Mouse (Mus musculus) embryonic facial prominence, embryonic 14.5 days (tissue): Measurements from ENCODE around the gene Morf4l2. TPM values are rescaled to one million over a fixed set of nuclear protein-coding genes. Genes with fewer than 3 reads are reported as not detected.

ENCODE experiments used
- polyA plus RNA-seq: library from polyadenylated mRNA; unstranded; fragments of >200 nt; fragmentation: Nextera tagmentation; extraction: Ambion mirVana; gene quantifications from 2 replicates; pipeline ENCODE4 v1.2.1, GENCODE M21; 2014

Gene Morf4l2
- polyA plus RNA-seq, 1 experiment from 2014 or later, result 655 TPM

Other genes with a start within 250 kb of the Morf4l2 start
- gene Kir3dl1, start 225.7 kb downstream of the Morf4l2 start, polyA plus RNA-seq, result not detected in 2 replicates
- gene Kir3dl2, start 199.6 kb downstream of the Morf4l2 start, polyA plus RNA-seq, result not detected in 2 replicates
- 26.3 and 26.6 TPM in 2 replicates for gene Tceal3, start 152.8 kb downstream of the Morf4l2 start, polyA plus RNA-seq
- 16.4 and 17.4 TPM in 2 replicates for gene Tceal1, start 35.7 kb downstream of the Morf4l2 start, polyA plus RNA-seq
- 0.17 and 0.18 TPM in 2 replicates for gene Glra4, start 36.5 kb upstream of the Morf4l2 start, polyA plus RNA-seq
- 12.8 and 13.5 TPM in 2 replicates for gene Plp1, start 79.0 kb upstream of the Morf4l2 start, polyA plus RNA-seq
- gene Rab9b, start 125.1 kb upstream of the Morf4l2 start, polyA plus RNA-seq, result 0.89 and 1.2 TPM in 2 replicates
- gene H2bfm, start 183.6 kb upstream of the Morf4l2 start, polyA plus RNA-seq, result not detected in 2 replicates
- 52.9 and 64.3 TPM in 2 replicates for gene Tmsb15b2, start 231.8 kb upstream of the Morf4l2 start, polyA plus RNA-seq
- 1.8 and 6.2 TPM in 2 replicates for gene Tmsb15l, start 233.2 kb upstream of the Morf4l2 start, polyA plus RNA-seq
- gene Tmsb15b1, start 233.2 kb upstream of the Morf4l2 start, polyA plus RNA-seq, result 26.8 and 30.7 TPM in 2 replicates
- gene Zcchc18, start 249.5 kb upstream of the Morf4l2 start, polyA plus RNA-seq, result 21.5 and 23.3 TPM in 2 replicates